Mouse (Mus musculus): ENCODE measurements around the gene Slc5a2. TPM values are rescaled to one million over a fixed set of nuclear protein-coding genes. Genes with fewer than 3 reads are reported as not detected.

The Slc5a2 gene
- polyA plus RNA-seq, 1 experiment from 2014 or later = 2.1 TPM

- peak overlapping the region; percentile 71 for H3K4me2 ChIP-seq
Observed at GRCm38 (mm10) chr7:128302151-128302550, 36.7 kb downstream of the Slc5a2 start.

GRCm38 (mm10) chr7:128304198-128304597, 38.7 kb downstream of the Slc5a2 start:
- Histone ChIP-seq H3K27ac (replicated peaks) (no peak overlapping the region; the same call in 1 of the 2 replicates), H3K4me3 (replicated peaks) (no peak overlapping the region), H3K36me3 (replicated peaks) (peaks cover 14% of the 10 kb centered on the region), H3K9me3 (replicated peaks) (no peaks in the 10 kb centered on the region), H3K9ac (no peak overlapping the region), H3K4me1 (replicated peaks) (peaks cover 61% of the 10 kb centered on the region), H3K27me3 (no peaks in the 10 kb centered on the region), H3K4me2 (no peak overlapping the region)
- 74% methylated on average over 6 of the region's 6 CpGs for WGBS (ENCODE audit: insufficient replicate concordance)
- no peak for ATAC-seq (ENCODE audit: insufficient read depth)

More at GRCm38 (mm10) chr7:128302151-128302550, 36.7 kb downstream of the Slc5a2 start:
- Histone ChIP-seq H3K9me3 (replicated peaks) (no peaks in the 10 kb centered on the region), H3K4me3 (replicated peaks) (peak overlapping the region; percentile 61), H3K27me3 (no peaks in the 10 kb centered on the region), H3K27ac (replicated peaks) (peak overlapping the region; percentile 89), H3K9ac (peak overlapping the region; percentile 62), H3K4me1 (replicated peaks) (peaks cover 63% of the 10 kb centered on the region), H3K36me3 (replicated peaks) (peaks cover 14% of the 10 kb centered on the region)
- ATAC-seq (ENCODE audit: insufficient read depth) = no peak
- 75% methylated on average over 3 of the region's 3 CpGs for WGBS (ENCODE audit: insufficient replicate concordance)

DNA sequence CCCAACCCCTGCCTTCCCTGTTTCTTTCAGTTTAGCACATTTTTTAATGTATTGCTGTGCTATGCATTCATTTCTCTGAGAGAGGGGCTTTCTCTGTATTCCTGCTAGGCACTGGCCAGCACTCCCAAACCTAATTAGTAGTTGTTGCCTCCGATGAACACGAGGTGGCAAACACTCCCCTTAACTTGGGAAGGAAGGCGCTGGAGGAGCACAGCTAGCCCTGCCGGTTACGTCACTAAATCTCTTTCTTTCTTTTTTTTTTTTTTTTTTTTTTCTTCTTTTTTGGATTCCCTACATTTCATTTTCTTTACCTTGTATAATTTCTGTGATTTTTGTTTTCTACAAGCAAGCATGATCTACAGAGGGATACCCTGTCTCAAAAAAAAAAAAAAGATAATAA, 39.5 kb downstream of the Slc5a2 start:
- Histone ChIP-seq H3K9me3 (replicated peaks) (no peaks in the 10 kb centered on the region), H3K27ac (replicated peaks) (no peak overlapping the region), H3K36me3 (replicated peaks) (peaks cover 14% of the 10 kb centered on the region), H3K9ac (no peak overlapping the region), H3K4me3 (replicated peaks) (no peak overlapping the region), H3K4me1 (replicated peaks) (peaks cover 65% of the 10 kb centered on the region), H3K4me2 (0 out of 2 replicates have a peak overlapping the region, but pooled peaks have one; percentile 6), H3K27me3 (no peaks in the 10 kb centered on the region)
- ATAC-seq (ENCODE audit: insufficient read depth) = no peak
- WGBS (ENCODE audit: insufficient replicate concordance) = 12% methylated on average over 5 of the region's 5 CpGs

GRCm38 (mm10) chr7:128307851-128308250, 42.4 kb downstream of the Slc5a2 start:
- Histone ChIP-seq H3K9ac (no peak overlapping the region), H3K4me2 (no peak overlapping the region), H3K36me3 (replicated peaks) (peaks cover 1% of the 10 kb centered on the region), H3K9me3 (replicated peaks) (no peaks in the 10 kb centered on the region), H3K4me1 (replicated peaks) (peaks cover 45% of the 10 kb centered on the region), H3K4me3 (replicated peaks) (no peak overlapping the region), H3K27ac (replicated peaks) (0 out of 2 replicates have a peak overlapping the region, but pooled peaks have one; percentile 6), H3K27me3 (peaks cover 23% of the 10 kb centered on the region)
- ATAC-seq (ENCODE audit: insufficient read depth) = no peak

DNA sequence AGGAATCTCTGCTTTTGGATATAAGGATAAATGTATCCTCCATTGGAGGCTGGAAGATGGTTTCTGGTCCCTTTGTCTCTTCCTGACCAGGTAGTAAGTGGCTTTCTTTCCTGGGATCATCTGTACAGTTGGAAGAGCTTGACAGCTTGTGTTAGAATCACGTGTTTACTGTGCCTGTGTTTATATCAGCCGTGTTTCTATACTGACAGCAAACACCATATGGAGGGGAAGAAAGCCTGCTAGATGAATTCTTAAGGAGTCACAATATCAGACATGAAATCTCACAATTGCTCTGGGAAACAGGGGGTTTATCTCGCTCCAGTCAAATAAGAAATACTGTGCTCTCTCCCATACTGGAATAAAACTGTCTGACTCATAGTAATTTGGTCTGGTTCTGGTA, 43.8 kb downstream of the Slc5a2 start:
- 54% methylated on average over 3 of the region's 3 CpGs for WGBS (ENCODE audit: insufficient replicate concordance)
- Histone ChIP-seq H3K4me3 (replicated peaks) (no peak overlapping the region), H3K27ac (replicated peaks) (no peak overlapping the region), H3K27me3 (peaks cover 36% of the 10 kb centered on the region), H3K4me1 (replicated peaks) (peaks cover 42% of the 10 kb centered on the region), H3K9me3 (replicated peaks) (no peaks in the 10 kb centered on the region), H3K9ac (no peak overlapping the region), H3K4me2 (0 out of 2 replicates have a peak overlapping the region, but pooled peaks have one; percentile 47), H3K36me3 (replicated peaks) (no peaks in the 10 kb centered on the region)
- no peak for ATAC-seq (ENCODE audit: insufficient read depth)

GRCm38 (mm10) chr7:128309776-128310175, 44.3 kb downstream of the Slc5a2 start:
- Histone ChIP-seq H3K27ac (replicated peaks) (0 out of 2 replicates have a peak overlapping the region, but pooled peaks have one; percentile 53), H3K9me3 (replicated peaks) (no peaks in the 10 kb centered on the region), H3K9ac (peak overlapping the region; percentile 15; the same call in 1 of the 2 replicates), H3K4me2 (peak overlapping the region; percentile 47), H3K27me3 (peaks cover 41% of the 10 kb centered on the region), H3K4me3 (replicated peaks) (no peak overlapping the region), H3K4me1 (replicated peaks) (peaks cover 37% of the 10 kb centered on the region), H3K36me3 (replicated peaks) (no peaks in the 10 kb centered on the region)
- 33% methylated on average over 1 of the region's 1 CpGs for WGBS (ENCODE audit: insufficient replicate concordance)
- ATAC-seq (ENCODE audit: insufficient read depth) = peak; percentile 29; the same call in 1 of the 2 replicates

GRCm38 (mm10) chr7:128310229-128310688, 44.8 kb downstream of the Slc5a2 start:
- H3K4me3 ChIP-seq (replicated peaks) = no peak overlapping the region
- H3K36me3 ChIP-seq (replicated peaks) = no peaks in the 10 kb centered on the region
- peak overlapping the region; percentile 15; the same call in 1 of the 2 replicates for H3K9ac ChIP-seq
- H3K4me2 ChIP-seq = peak overlapping the region; percentile 47
- peaks cover 45% of the 10 kb centered on the region for H3K27me3 ChIP-seq
- H3K27ac ChIP-seq (replicated peaks) = peak overlapping the region; percentile 53; the same call in 1 of the 2 replicates
- ATAC-seq (ENCODE audit: insufficient read depth) = peak; percentile 76
- peaks cover 35% of the 10 kb centered on the region for H3K4me1 ChIP-seq (replicated peaks)
- WGBS (ENCODE audit: insufficient replicate concordance) = 22% methylated on average over 8 of the region's 8 CpGs
- no peaks in the 10 kb centered on the region for H3K9me3 ChIP-seq (replicated peaks)

GRCm38 (mm10) chr7:128311263-128311662, 45.8 kb downstream of the Slc5a2 start:
- H3K9ac ChIP-seq = no peak overlapping the region
- no peak for ATAC-seq (ENCODE audit: insufficient read depth)
- 43% methylated on average over 3 of the region's 3 CpGs for WGBS (ENCODE audit: insufficient replicate concordance)

DNA sequence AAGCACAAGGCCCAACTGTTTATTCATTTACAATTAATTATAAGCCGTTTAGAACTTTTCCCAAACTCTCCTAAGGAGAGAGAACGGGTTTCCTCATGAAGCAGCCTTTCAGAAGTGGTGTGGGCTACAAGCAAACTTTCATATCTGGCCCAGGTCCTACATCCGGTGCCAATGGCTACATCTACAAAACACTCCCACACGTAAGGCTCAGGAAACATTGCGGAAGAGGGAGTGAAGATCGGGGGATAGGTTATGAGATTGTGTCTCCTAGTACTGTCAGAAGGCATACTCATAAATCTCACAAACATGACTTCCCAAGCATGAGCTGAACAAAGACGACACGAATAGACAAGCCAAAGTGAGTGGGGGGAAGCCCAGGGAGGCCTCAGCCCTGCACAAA, 46.4 kb downstream of the Slc5a2 start:
- Histone ChIP-seq H3K4me1 (replicated peaks) (peaks cover 35% of the 10 kb centered on the region), H3K9me3 (replicated peaks) (no peaks in the 10 kb centered on the region), H3K4me3 (replicated peaks) (no peak overlapping the region), H3K27ac (replicated peaks) (no peak overlapping the region), H3K27me3 (peaks cover 45% of the 10 kb centered on the region), H3K4me2 (no peak overlapping the region), H3K36me3 (replicated peaks) (no peaks in the 10 kb centered on the region), H3K9ac (no peak overlapping the region)
- ATAC-seq (ENCODE audit: insufficient read depth) = no peak
- 59% methylated on average over 8 of the region's 8 CpGs for WGBS (ENCODE audit: insufficient replicate concordance)

More at GRCm38 (mm10) chr7:128311263-128311662, 45.8 kb downstream of the Slc5a2 start:
- Histone ChIP-seq H3K4me1 (replicated peaks) (peaks cover 35% of the 10 kb centered on the region), H3K9me3 (replicated peaks) (no peaks in the 10 kb centered on the region), H3K27ac (replicated peaks) (no peak overlapping the region), H3K27me3 (peaks cover 45% of the 10 kb centered on the region), H3K4me2 (no peak overlapping the region), H3K36me3 (replicated peaks) (no peaks in the 10 kb centered on the region), H3K4me3 (replicated peaks) (no peak overlapping the region)

GRCm38 (mm10) chr7:128312375-128313059, 47.1 kb downstream of the Slc5a2 start:
- no peaks in the 10 kb centered on the region for H3K9me3 ChIP-seq (replicated peaks)
- H3K36me3 ChIP-seq (replicated peaks) = no peaks in the 10 kb centered on the region
- no peak overlapping the region for H3K4me3 ChIP-seq (replicated peaks)
- no peak overlapping the region for H3K9ac ChIP-seq
- peaks cover 45% of the 10 kb centered on the region for H3K27me3 ChIP-seq
- WGBS (ENCODE audit: insufficient replicate concordance) = 39% methylated on average over 13 of the region's 13 CpGs
- ATAC-seq (ENCODE audit: insufficient read depth) = no peak
- H3K4me2 ChIP-seq = no peak overlapping the region
- H3K4me1 ChIP-seq (replicated peaks) = peaks cover 35% of the 10 kb centered on the region
- H3K27ac ChIP-seq (replicated peaks) = no peak overlapping the region

GRCm38 (mm10) chr7:128313601-128314000, 48.1 kb downstream of the Slc5a2 start:
- WGBS (ENCODE audit: insufficient replicate concordance) = 58% methylated on average over 2 of the region's 2 CpGs
- no peak overlapping the region for H3K27ac ChIP-seq (replicated peaks)
- peaks cover 45% of the 10 kb centered on the region for H3K27me3 ChIP-seq
- H3K36me3 ChIP-seq (replicated peaks) = no peaks in the 10 kb centered on the region
- H3K4me3 ChIP-seq (replicated peaks) = no peak overlapping the region
- no peak overlapping the region for H3K4me2 ChIP-seq
- peaks cover 27% of the 10 kb centered on the region for H3K4me1 ChIP-seq (replicated peaks)
- ATAC-seq (ENCODE audit: insufficient read depth) = no peak
- no peaks in the 10 kb centered on the region for H3K9me3 ChIP-seq (replicated peaks)
- no peak overlapping the region for H3K9ac ChIP-seq

Data from liver, embryonic 15.5 days (tissue).